Mouse (Mus musculus) adrenal gland, postnatal 4 days (tissue): ENCODE results near the gene Olfr70. TPM values are rescaled to one million over a fixed set of nuclear protein-coding genes. Genes with fewer than 3 reads are reported as not detected.

Source experiments
- DNase-seq, 2 experiments: peaks; one replicate each; pipeline ENCODE4 v3.0.0; 2021 to 2022; ENCODE audit warnings: low spot score in 2 of 2, mixed read lengths in 2 of 2
- total RNA-seq, 2 experiments: library from RNA; stranded (reverse); gene quantifications; 2 replicates each; pipeline ENCODE4 v1.2.3; 2021

The Olfr70 gene
- total RNA-seq, 2 experiments from 2014 or later: not detected

DNA sequence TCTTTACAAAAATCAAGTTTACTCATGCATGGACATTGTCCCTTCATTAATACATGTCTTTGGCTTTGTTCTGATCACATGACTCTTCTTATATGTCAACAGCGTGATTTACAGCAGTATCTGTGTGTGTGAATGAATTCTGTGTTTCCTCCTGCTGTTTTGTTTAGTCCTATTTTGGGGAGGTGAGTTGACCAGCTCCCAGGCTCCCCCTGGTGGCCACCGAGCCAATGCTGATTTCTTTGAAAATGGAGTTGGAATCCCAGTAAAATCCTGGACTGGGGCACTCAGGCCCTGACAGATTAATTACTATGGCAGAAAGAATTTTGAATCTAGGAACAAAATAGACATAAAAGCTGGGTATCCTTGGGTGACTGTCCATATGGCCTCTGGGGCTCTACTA lies 11.2 kb upstream of the Olfr70 start:
- DNase-seq: peak; percentile 64 to 70

GRCm38 (mm10) chr4:43709869-43710268 lies 9.3 kb upstream of the Olfr70 start, which contains the start of gene Olfr71:
Olfr71 (minus strand) TSS chr4:43710255.
- DNase-seq: no peak

- DNase-seq: no peak
Observed at GRCm38 (mm10) chr4:43705991-43706390, 5.4 kb upstream of the Olfr70 start.

DNA sequence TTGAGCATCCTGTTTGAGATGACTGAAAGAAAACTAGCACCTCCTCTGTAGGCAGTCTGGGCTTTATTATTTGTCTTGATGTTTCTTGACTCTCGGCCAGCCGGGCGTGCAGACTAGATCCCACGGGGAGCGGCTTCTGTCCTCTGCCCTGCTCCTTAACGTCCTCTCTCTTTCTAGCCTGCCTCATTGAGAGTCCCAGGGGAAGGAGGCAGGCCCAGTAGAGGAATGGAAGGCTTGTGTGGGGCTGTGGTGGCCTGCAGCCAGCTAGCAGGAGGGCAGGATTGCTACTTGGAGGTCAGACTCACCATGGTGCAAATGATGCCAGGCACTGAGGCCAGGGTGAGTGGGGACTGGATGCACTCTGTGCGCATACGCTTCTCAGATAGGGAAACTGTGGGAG lies 3.2 kb upstream of the Olfr70 start:
- DNase-seq: no peak

GRCm38 (mm10) chr4:43703439-43703838 lies 2.8 kb upstream of the Olfr70 start:
- no peak for DNase-seq

DNA sequence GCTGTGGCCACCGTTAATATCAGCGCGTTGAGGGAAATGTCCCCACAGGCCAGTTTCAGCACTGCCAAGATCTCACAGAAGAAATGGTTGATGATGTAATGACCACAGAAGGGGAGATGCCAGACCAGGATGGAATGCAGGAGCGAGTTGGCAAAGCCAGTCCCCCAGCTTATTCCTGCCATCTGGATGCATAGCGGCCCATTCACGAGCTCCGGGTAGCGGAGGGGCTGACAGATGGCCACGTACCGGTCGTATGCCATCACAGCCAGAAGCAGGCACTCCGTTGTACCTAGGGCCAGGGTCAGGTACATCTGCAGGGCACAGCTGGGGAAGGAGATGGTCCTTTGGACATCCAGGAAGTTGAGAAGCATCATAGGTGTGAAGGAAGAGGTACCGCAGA lies 4.0 kb downstream of the Olfr70 start:
- no peak for DNase-seq

- no peak for DNase-seq
Observed at GRCm38 (mm10) chr4:43695249-43695671, 5.3 kb downstream of the Olfr70 start.

DNA sequence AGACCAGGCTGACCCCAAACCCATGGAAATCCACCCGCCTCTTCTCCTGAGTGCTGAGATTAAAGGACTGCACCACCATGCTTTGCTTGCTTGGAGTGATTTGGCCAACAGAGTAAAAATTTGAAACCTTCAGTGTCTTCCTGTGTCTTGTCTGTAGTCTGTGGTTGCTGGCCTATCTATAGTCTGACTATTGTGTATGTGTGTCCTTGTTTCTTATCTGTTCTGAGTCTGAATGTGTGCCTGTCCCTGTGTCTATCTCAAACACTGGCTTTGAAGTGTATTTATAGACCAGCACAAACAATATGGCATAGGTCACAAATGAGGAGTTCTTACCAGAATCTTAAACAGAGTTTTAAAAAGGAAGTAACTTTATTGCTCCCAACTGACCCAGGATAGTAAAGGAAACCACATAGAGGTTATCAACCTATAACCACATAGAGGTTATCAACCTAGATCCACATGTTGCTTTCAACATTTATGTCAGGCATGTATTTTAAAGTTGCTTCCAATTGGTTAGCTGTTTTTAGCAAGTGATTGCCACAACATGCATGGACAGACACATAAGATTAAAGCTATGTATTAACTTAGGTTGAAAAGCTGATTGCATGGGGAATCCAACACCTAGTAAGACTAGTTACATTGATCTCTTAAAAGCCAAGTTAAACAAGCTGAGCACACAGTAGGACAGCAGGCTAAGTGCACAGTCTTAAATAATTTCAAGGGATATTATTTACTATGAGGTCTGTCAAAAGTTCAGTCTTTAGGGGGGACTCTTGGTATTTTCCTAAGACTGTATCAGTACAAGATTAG lies 6.0 kb downstream of the Olfr70 start:
- DNase-seq: no peak

- DNase-seq: no peak
Observed at GRCm38 (mm10) chr4:43693806-43694241, 6.8 kb downstream of the Olfr70 start.

GRCm38 (mm10) chr4:43691026-43691425 lies 9.6 kb downstream of the Olfr70 start:
- DNase-seq: no peak

GRCm38 (mm10) chr4:43690021-43690420 lies 10.6 kb downstream of the Olfr70 start:
- DNase-seq: no peak

- DNase-seq: no peak
Observed at GRCm38 (mm10) chr4:43679416-43680043, 21.1 kb downstream of the Olfr70 start.

- no peak for DNase-seq
Observed at GRCm38 (mm10) chr4:43678541-43678940, 22.1 kb downstream of the Olfr70 start.

GRCm38 (mm10) chr4:43675608-43676007 lies 25.0 kb downstream of the Olfr70 start:
- DNase-seq: no peak

GRCm38 (mm10) chr4:43674974-43675373 lies 25.6 kb downstream of the Olfr70 start:
- no peak for DNase-seq

DNA sequence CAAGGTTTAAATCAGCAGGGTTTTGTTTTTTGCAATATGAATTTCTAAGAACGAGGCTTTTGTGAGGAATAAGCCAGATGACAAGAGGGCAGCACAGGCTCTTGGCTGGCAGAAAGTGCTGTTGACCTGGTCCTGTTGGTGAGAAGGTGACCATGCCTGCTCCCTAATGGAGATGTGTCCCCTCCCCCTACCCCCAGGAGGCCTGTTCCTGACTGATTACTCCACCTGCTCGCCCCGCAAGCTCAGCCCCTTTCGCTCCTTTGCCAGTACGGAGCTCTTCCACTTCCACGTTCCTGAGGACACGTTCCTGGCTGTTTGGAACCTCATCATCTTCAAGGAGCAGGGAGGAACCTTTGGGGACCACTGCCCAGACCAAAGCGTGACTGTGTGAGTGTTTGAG lies 26.9 kb downstream of the Olfr70 start:
- no peak for DNase-seq

- peak; percentile 71 to 89 for DNase-seq
Observed at GRCm38 (mm10) chr4:43672070-43672469, 28.5 kb downstream of the Olfr70 start.

GRCm38 (mm10) chr4:43669428-43669794 lies 31.2 kb downstream of the Olfr70 start:
- DNase-seq: peak in 1 of 2 experiments; percentile 56

- DNase-seq: peak; percentile 72 to 75
Observed at GRCm38 (mm10) chr4:43668782-43669427, 31.7 kb downstream of the Olfr70 start, which contains the start of the genes Tmem8b and Fam221b. Tmem8b (plus strand) TSS chr4:43668971. Fam221b (minus strand) TSS chr4:43669145.

DNA sequence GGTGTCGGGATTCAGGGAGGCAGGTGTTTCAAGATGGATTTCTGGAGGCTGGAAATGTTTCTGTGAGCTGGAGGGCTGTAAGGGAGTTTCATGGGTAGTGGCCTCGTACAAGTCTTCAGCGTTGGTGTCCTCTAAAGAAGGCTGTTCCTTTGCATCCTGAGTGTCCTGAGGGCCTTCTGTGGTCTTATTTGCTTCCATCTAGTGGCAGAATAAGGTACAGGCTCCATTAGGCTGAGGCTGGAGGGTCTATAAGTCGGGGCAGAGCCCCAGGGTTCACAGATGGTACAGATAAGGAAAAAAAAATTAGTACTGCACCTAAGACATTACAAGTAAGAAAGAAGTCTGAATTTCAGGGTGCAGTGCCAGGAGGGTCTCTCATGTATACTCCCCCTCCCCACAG lies 34.2 kb downstream of the Olfr70 start:
- no peak for DNase-seq

DNA sequence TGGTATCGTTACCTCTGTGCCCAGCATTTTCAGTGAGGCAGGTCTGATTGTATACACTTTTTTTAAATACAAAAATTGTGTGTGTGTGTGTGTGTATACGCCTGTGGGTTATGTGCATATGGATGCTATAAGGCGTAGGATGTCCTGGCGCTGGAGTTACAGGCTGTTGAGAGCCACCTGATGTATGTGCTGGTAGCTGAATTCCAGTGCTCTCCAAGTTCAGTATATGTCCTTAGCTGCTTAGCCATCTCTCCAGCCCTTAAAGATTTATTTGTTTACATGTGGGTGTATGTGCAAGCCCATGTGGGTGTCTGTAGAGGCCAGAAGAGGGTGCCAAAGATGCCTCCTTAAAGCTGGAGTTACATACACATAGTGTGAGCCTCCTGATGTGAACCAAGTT lies 43.5 kb downstream of the Olfr70 start:
- DNase-seq: no peak
